Mouse (Mus musculus): ENCODE measurements around the gene Zbtb4.

- TF ChIP-seq POLR2A (IDR thresholded peaks at IDR 0.05; ENCODE audit: insufficient read depth, low read depth, low read length) (no peak), CTCF (IDR thresholded peaks at IDR 0.05; ENCODE audit: insufficient read depth, low read depth, low read length) (no peak)
Observed at GRCm38 (mm10) chr11:69810280-69810679, 44.6 kb downstream of the Zbtb4 start.
